Mouse (Mus musculus): Measurements from ENCODE around the gene Aip. TPM values are rescaled to one million over a fixed set of nuclear protein-coding genes. Genes with fewer than 3 reads are reported as not detected.
A peak's percentile ranks its signal among the peaks of the same experiment; 100 is the strongest.
"Not testable (repeated sequence)": the region's sequence is repeated elsewhere in the genome, so short reads cannot be mapped to it uniquely, and the experiment has no call there.

Gene Aip
- polyA plus RNA-seq, 1 experiment from 2014 or later: 78.5 TPM

DNA sequence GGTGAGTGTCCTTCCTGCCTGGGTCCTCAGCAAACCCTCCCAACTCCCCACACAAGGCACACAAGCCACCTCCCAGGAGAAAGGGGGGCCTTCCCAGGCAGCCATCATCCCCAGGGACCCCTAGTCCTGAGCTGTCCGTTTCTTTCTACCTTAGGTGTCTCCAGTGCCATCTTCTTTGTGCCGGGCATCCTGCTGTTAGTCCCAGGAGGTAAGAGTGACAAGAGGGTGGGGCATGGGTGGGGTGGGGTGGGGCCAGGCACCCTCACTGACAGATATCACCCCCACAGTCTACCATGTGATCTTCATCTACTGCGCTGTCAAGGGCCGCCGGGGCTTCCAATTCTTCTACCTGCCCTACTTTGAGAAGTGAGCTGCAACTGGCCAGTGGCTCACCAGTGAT is 5.4 kb upstream of the Aip start:
- no peak for TF ChIP-seq EP300 (IDR thresholded peaks at IDR 0.05)
- TF ChIP-seq CTCF (IDR thresholded peaks at IDR 0.05): no peak
- no peak for ATAC-seq
- 90% methylated on average over 5 of the region's 5 CpGs for WGBS

DNA sequence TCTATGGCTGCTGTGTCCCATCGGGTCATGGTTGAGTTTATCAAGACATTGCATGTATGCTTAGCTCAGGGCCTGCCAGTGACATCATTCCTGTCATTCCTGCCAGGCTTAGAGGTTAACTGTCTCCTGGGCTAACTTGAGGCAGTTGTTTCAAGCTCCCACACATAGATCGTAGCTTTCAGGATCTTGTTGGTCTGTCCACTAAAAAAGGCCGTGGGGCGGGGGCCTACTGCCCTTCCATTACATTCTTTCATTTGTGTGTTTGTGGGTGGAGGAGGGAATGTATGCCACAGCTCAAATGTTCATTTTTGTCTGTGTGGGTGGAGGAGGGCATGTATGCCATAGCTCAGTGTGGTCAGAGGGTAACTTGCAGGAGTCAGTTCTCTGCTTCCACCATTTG is 4.4 kb upstream of the Aip start:
- Histone ChIP-seq H3K4me2 (replicated peaks; ENCODE audit: low read depth, low read length) (no peak overlapping the region), H3K36me3 (ENCODE audit: insufficient read depth, low read length) (peaks cover 23% of the 10 kb centered on the region; the same call in 1 of the 2 replicates), H3K9me3 (ENCODE audit: low read length) (no peaks in the 10 kb centered on the region), H3K4me3 (ENCODE audit: low read depth, low read length) (no peak overlapping the region), H3K4me1 (ENCODE audit: insufficient read depth, low read depth, low read length) (peaks cover 5% of the 10 kb centered on the region), H3K27ac (ENCODE audit: low read length) (no peak overlapping the region), H3K9ac (replicated peaks; ENCODE audit: low read depth) (no peak overlapping the region), H3K27me3 (replicated peaks; ENCODE audit: insufficient read depth, low read length) (no peaks in the 10 kb centered on the region)
- TF ChIP-seq EP300 (IDR thresholded peaks at IDR 0.05): no peak
- TF ChIP-seq CTCF (IDR thresholded peaks at IDR 0.05): no peak
- DNase-seq (ENCODE audit: low spot score) (no peak), ATAC-seq (no peak)
- 81% methylated on average over 4 of the region's 4 CpGs for WGBS

More for the DNA sequence above, 5.4 kb upstream of the Aip start:
- no peaks in the 10 kb centered on the region for H3K9me3 ChIP-seq (ENCODE audit: low read length)
- H3K9ac ChIP-seq (replicated peaks; ENCODE audit: low read depth): no peak overlapping the region
- no peaks in the 10 kb centered on the region for H3K27me3 ChIP-seq (replicated peaks; ENCODE audit: insufficient read depth, low read length)
- H3K4me3 ChIP-seq (ENCODE audit: low read depth, low read length): no peak overlapping the region
- no peak overlapping the region for H3K27ac ChIP-seq (ENCODE audit: low read length)
- peaks cover 5% of the 10 kb centered on the region for H3K4me1 ChIP-seq (ENCODE audit: insufficient read depth, low read depth, low read length)
- H3K36me3 ChIP-seq (ENCODE audit: insufficient read depth, low read length): peaks cover 23% of the 10 kb centered on the region; the same call in 1 of the 2 replicates
- DNase-seq (ENCODE audit: low spot score): no peak
- H3K4me2 ChIP-seq (replicated peaks; ENCODE audit: low read depth, low read length): no peak overlapping the region

DNA sequence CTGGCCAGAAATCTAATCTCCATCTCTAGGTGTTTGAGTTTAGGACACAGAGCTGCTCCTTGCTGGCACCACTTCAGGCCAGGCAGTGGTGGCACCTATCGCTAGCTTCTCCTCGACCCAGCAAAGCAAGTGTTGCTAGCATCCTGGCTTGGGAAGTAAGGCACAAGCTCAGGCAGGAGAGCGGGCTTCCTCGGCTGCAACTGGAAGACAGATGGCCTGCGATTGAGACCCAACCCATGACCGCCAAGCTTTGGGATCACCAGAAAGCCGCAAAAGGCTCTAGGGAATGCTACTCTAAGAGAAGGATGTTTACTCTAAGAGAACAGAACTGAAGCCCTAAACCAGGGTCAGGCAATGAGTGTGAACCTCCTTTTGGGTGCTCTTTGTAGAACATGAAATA is 3.8 kb upstream of the Aip start:
- H3K27ac ChIP-seq (ENCODE audit: low read length): no peak overlapping the region
- no peak overlapping the region for H3K4me3 ChIP-seq (ENCODE audit: low read depth, low read length)
- peaks cover 23% of the 10 kb centered on the region; the same call in 1 of the 2 replicates for H3K36me3 ChIP-seq (ENCODE audit: insufficient read depth, low read length)
- H3K9ac ChIP-seq (replicated peaks; ENCODE audit: low read depth): no peak overlapping the region
- H3K4me2 ChIP-seq (replicated peaks; ENCODE audit: low read depth, low read length): no peak overlapping the region
- H3K4me1 ChIP-seq (ENCODE audit: insufficient read depth, low read depth, low read length): peaks cover 5% of the 10 kb centered on the region
- H3K27me3 ChIP-seq (replicated peaks; ENCODE audit: insufficient read depth, low read length): no peaks in the 10 kb centered on the region
- H3K9me3 ChIP-seq (ENCODE audit: low read length): no peaks in the 10 kb centered on the region
- whole genome bisulfite sequencing: 82% methylated on average over 7 of the region's 7 CpGs
- ATAC-seq: no peak
- DNase-seq (ENCODE audit: low spot score): no peak
- no peak for TF ChIP-seq CTCF (IDR thresholded peaks at IDR 0.05)
- TF ChIP-seq EP300 (IDR thresholded peaks at IDR 0.05): no peak

DNA sequence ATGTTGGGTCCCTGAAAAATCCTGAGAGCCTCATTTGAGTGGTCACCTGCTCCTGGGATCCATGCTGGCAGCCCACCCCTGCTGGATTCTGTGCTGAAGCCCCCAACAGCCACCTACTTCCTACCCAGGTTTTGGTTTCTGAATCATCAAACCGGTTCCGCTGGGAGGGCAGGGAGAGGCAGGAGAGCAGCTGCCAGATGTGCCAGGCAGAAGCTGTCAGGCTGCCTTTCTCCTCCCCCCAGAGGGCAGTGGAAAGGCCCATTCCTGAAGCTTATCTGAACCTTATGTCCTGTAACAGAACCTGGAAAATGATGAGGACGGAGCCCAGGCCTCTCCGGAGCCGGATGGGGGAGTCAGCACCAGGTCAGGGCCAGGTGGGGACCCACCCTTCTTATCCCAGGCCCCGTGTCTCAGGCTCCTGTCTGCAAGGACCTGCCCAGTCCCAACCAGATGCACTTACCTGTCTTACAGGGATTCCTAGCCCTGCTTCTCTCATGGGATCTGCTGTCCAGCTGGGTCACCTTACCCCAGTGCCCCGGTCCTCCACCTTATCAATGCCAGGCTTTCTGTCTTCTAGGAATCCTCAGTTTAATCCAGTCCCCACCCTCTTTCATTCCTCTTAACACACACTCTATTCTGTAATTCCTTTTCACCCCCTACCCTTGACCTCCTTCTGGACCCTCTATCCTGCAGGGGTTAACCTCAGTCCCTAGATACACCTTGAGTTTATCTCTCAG is 1.3 kb upstream of the Aip start:
- 50% methylated on average over 7 of the region's 7 CpGs for WGBS
- Histone ChIP-seq H3K27ac (ENCODE audit: low read length) (no peak overlapping the region), H3K4me1 (ENCODE audit: insufficient read depth, low read depth, low read length) (peaks cover 5% of the 10 kb centered on the region), H3K27me3 (replicated peaks; ENCODE audit: insufficient read depth, low read length) (no peaks in the 10 kb centered on the region), H3K4me2 (replicated peaks; ENCODE audit: low read depth, low read length) (peak overlapping the region; percentile 71), H3K36me3 (ENCODE audit: insufficient read depth, low read length) (peaks cover 16% of the 10 kb centered on the region; the same call in 1 of the 2 replicates), H3K9ac (replicated peaks; ENCODE audit: low read depth) (peak overlapping the region; percentile 81), H3K9me3 (ENCODE audit: low read length) (no peaks in the 10 kb centered on the region), H3K4me3 (ENCODE audit: low read depth, low read length) (peak overlapping the region; percentile 70)
- no peak for TF ChIP-seq CTCF (IDR thresholded peaks at IDR 0.05)
- TF ChIP-seq EP300 (IDR thresholded peaks at IDR 0.05): no peak
- DNase-seq (ENCODE audit: low spot score) (peak; percentile 44), ATAC-seq (no peak)

DNA sequence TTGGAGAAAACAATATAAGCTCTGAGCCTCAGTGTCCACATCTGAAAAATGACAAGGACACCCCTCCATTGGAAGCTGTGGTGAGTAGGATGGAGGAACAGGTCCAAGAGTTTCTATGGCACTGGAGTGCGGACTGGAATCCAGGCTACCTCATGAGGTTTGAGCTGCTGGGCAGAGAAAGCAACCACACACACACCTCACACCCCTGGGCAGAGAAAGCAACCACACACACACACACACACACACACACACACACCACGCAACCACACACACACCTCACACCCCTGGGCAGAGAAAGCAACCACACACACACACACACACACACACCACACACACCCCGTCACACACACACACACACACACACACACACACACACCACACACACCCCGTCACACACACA is 390 bp downstream of the Aip start:
- peak overlapping the region; percentile 71 for H3K4me2 ChIP-seq (replicated peaks; ENCODE audit: low read depth, low read length)
- H3K36me3 ChIP-seq (ENCODE audit: insufficient read depth, low read length); H3K27ac ChIP-seq (ENCODE audit: low read length); H3K9ac ChIP-seq (replicated peaks; ENCODE audit: low read depth); H3K9me3 ChIP-seq (ENCODE audit: low read length); DNase-seq (ENCODE audit: low spot score); H3K4me1 ChIP-seq (ENCODE audit: insufficient read depth, low read depth, low read length); H3K27me3 ChIP-seq (replicated peaks; ENCODE audit: insufficient read depth, low read length): not testable (repeated sequence)
- peak overlapping the region; percentile 70 for H3K4me3 ChIP-seq (ENCODE audit: low read depth, low read length)
- ATAC-seq: peak; percentile 12
- WGBS: 9% methylated on average over 4 of the region's 4 CpGs

DNA sequence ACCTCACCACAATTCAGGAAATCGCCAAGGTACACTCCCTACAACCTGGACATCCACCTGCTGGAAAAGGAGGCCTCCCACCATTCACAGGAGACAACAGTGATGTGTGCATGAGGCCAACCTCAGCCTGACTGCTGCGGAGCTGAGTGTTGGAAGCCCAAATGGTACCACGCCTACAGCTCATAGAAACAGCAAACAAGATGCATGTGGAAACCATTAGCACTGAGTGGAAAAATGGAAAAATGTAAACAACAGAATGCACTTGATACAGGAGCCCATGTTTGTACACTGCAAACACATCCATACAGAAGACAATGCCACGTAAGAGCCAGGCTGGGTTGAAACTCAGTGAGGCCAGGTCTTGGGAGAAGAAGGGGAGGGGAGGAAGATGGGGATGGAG is 1.2 kb downstream of the Aip start:
- Histone ChIP-seq H3K9ac (replicated peaks; ENCODE audit: low read depth) (no peak overlapping the region), H3K4me2 (replicated peaks; ENCODE audit: low read depth, low read length) (no peak overlapping the region), H3K36me3 (ENCODE audit: insufficient read depth, low read length) (peaks cover 7% of the 10 kb centered on the region; the same call in 1 of the 2 replicates), H3K4me1 (ENCODE audit: insufficient read depth, low read depth, low read length) (peaks cover 9% of the 10 kb centered on the region), H3K4me3 (ENCODE audit: low read depth, low read length) (no peak overlapping the region), H3K27me3 (replicated peaks; ENCODE audit: insufficient read depth, low read length) (no peaks in the 10 kb centered on the region), H3K27ac (ENCODE audit: low read length) (no peak overlapping the region), H3K9me3 (ENCODE audit: low read length) (no peaks in the 10 kb centered on the region)
- TF ChIP-seq CTCF (IDR thresholded peaks at IDR 0.05) (no peak), EP300 (IDR thresholded peaks at IDR 0.05) (no peak)
- 59% methylated on average over 4 of the region's 4 CpGs for WGBS
- DNase-seq (ENCODE audit: low spot score): no peak
- ATAC-seq: no peak
